Mouse (Mus musculus): ENCODE measurements around the gene Gba2. TPM values are rescaled to one million over a fixed set of nuclear protein-coding genes. Genes with fewer than 3 reads are reported as not detected.
"Not testable (repeated sequence)": the region's sequence is repeated elsewhere in the genome, so short reads cannot be mapped to it uniquely, and the experiment has no call there.

The Gba2 gene
- polyA plus RNA-seq, 1 experiment from 2014 or later = 25.0 TPM

DNA sequence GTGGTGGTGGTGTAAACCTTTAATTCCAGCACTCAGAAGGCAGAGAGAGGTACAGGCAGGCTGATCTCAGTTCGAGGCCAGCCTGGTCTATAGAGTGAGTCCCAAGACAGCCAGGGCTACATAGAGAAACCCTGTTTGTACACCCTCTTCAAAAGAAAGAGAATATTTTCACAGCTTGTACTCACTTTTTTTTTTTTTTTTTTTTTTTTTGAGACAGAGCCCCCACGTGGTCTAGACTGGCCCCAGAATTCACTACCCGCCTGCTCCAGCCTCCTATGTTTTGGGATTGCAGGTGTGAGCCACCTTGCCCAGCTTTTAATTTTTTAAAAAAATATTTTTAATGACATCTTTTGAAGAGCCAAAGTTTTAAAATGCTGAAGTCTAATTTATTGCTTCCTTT is 25.4 kb upstream of the Gba2 start:
- ATAC-seq (ENCODE audit: low FRiP score, low TSS enrichment) (no peak), DNase-seq (ENCODE audit: low spot score) (no peak)
- Histone ChIP-seq H3K9ac (ENCODE audit: low read length) (no peak overlapping the region), H3K27me3 (ENCODE audit: control insufficient read depth, insufficient read depth, low read length) (no peaks in the 10 kb centered on the region), H3K27ac (replicated peaks) (no peak overlapping the region), H3K4me2 (replicated peaks; ENCODE audit: low read depth) (no peak overlapping the region), H3K9me3 (ENCODE audit: control insufficient read depth, low read length) (no peaks in the 10 kb centered on the region), H3K4me3 (ENCODE audit: low read depth, low read length) (no peak overlapping the region), H3K36me3 (ENCODE audit: control insufficient read depth, insufficient read depth, low read length) (no peaks in the 10 kb centered on the region), H3K4me1 (replicated peaks; ENCODE audit: control insufficient read depth, insufficient read depth) (no peaks in the 10 kb centered on the region)
- whole genome bisulfite sequencing = 62% methylated on average over 3 of the region's 3 CpGs
- TF ChIP-seq EP300 (optimal IDR thresholded peaks at IDR 0.05) = no peak
- TF ChIP-seq CTCF (IDR thresholded peaks at IDR 0.05; ENCODE audit: low read depth) = no peak

DNA sequence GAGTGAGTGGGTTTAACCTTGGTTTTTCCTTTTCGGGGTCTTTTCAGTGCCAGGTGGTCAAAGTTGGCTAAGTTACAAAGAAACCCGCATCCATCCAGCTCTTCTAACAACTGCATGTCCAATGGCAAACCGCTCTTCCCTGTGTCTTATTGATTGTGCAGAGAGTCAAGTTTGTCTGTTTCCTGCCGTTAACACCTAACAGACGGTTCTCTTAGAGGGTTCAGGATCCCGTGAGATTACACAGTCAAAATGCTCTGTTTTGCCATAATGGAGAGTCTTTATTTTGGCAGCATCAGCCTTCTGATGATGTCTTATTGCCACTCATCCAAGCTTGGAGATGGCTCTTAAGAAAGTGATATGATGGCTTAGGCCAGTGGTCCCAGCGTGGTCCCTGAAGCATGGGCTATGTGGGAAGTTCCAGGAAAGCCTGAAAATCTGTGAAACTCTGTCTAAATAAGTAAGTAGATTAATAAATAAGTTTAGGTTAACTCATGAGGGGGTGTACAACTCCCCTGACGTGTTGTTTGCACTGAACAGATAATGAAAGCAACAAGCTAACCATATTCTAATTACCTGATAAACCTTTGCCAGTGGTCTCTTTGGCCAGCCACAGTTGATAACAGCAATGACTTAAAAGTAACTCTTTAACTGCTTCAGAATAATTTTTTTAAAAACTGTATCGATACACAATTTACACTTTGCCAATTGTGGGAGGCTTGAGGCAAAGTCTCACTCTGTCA is 21.7 kb upstream of the Gba2 start:
- no peak for TF ChIP-seq CTCF (IDR thresholded peaks at IDR 0.05; ENCODE audit: low read depth)
- TF ChIP-seq EP300 (optimal IDR thresholded peaks at IDR 0.05) = no peak
- ATAC-seq (ENCODE audit: low FRiP score, low TSS enrichment) = no peak
- Histone ChIP-seq H3K36me3 (ENCODE audit: control insufficient read depth, insufficient read depth, low read length) (no peaks in the 10 kb centered on the region), H3K4me2 (replicated peaks; ENCODE audit: low read depth) (no peak overlapping the region), H3K27ac (replicated peaks) (no peak overlapping the region), H3K9me3 (ENCODE audit: control insufficient read depth, low read length) (no peaks in the 10 kb centered on the region), H3K9ac (ENCODE audit: low read length) (no peak overlapping the region), H3K4me1 (replicated peaks; ENCODE audit: control insufficient read depth, insufficient read depth) (no peaks in the 10 kb centered on the region), H3K27me3 (ENCODE audit: control insufficient read depth, insufficient read depth, low read length) (no peaks in the 10 kb centered on the region), H3K4me3 (ENCODE audit: low read depth, low read length) (no peak overlapping the region)
- DNase-seq (ENCODE audit: low spot score) = no peak
- WGBS = 72% methylated on average over 9 of the region's 9 CpGs

DNA sequence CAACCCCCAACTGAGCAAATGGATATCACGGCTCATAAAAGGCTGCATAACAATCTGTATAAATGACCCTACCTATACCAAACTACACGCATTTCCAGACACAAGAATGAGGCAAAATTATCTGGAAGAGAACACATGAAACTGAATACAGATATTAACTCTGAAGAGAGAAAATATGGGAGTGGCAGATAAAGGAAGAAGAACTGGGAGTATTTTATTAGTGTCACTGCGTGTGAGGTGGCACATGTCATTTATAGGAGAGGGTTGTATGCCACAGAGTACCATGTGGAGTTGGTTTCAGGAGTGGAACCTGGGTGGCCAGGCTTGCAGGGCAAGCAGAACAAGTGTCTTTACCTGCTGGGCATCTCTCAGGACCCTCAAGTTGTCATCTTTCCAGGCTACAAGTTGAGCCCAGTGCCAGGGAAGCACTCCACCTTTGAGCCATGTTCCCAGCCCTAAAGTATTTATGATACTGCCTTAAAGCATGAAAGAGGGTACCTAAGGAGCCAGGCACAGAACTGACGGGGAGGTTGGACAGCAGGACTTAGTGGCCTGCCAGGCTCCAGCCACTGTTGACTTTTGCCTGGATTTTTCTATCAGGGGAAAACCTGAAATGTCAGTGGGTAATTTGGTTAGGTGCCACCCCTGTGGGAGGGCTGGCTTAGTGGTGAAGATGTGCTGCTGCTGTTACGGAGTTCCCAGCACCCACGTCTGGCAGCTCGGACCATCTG is 20.1 kb upstream of the Gba2 start:
- Histone ChIP-seq H3K4me3 (ENCODE audit: low read depth, low read length) (no peak overlapping the region), H3K27ac (replicated peaks) (no peak overlapping the region), H3K9ac (ENCODE audit: low read length) (no peak overlapping the region), H3K36me3 (ENCODE audit: control insufficient read depth, insufficient read depth, low read length) (no peaks in the 10 kb centered on the region), H3K4me2 (replicated peaks; ENCODE audit: low read depth) (no peak overlapping the region), H3K9me3 (ENCODE audit: control insufficient read depth, low read length) (no peaks in the 10 kb centered on the region), H3K4me1 (replicated peaks; ENCODE audit: control insufficient read depth, insufficient read depth) (no peaks in the 10 kb centered on the region), H3K27me3 (ENCODE audit: control insufficient read depth, insufficient read depth, low read length) (no peaks in the 10 kb centered on the region)
- no peak for ATAC-seq (ENCODE audit: low FRiP score, low TSS enrichment)
- 71% methylated on average over 7 of the region's 7 CpGs for WGBS
- TF ChIP-seq CTCF (IDR thresholded peaks at IDR 0.05; ENCODE audit: low read depth) (no peak), EP300 (optimal IDR thresholded peaks at IDR 0.05) (no peak)
- no peak for DNase-seq (ENCODE audit: low spot score)

DNA sequence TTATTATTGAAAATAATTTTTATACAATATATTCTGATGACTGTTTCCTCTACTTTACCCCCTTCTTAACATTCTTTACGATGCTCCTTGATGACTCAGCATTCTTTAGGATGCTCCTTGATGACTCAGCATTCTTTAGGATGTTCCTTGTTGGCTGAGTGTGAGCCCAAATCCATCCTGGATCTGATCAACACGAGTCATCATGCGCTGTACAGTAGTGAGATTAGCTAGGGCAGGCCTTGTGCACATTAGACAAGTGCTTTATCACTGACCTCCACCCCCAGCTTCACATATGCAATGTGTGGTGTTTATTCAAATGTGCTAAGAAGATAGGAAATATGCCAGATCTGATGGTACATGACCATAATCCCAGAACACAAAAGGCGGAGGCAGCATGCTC is 19.5 kb upstream of the Gba2 start:
- no peak overlapping the region for H3K4me3 ChIP-seq (ENCODE audit: low read depth, low read length)
- H3K27ac ChIP-seq (replicated peaks) = no peak overlapping the region
- no peaks in the 10 kb centered on the region for H3K36me3 ChIP-seq (ENCODE audit: control insufficient read depth, insufficient read depth, low read length)
- H3K9ac ChIP-seq (ENCODE audit: low read length) = no peak overlapping the region
- ATAC-seq (ENCODE audit: low FRiP score, low TSS enrichment) (no peak), DNase-seq (ENCODE audit: low spot score) (no peak)
- H3K4me1 ChIP-seq (replicated peaks; ENCODE audit: control insufficient read depth, insufficient read depth) = no peaks in the 10 kb centered on the region
- H3K27me3 ChIP-seq (ENCODE audit: control insufficient read depth, insufficient read depth, low read length) = no peaks in the 10 kb centered on the region
- TF ChIP-seq EP300 (optimal IDR thresholded peaks at IDR 0.05) (no peak), CTCF (IDR thresholded peaks at IDR 0.05; ENCODE audit: low read depth) (no peak)
- WGBS = 72% methylated on average over 4 of the region's 4 CpGs
- no peaks in the 10 kb centered on the region for H3K9me3 ChIP-seq (ENCODE audit: control insufficient read depth, low read length)
- H3K4me2 ChIP-seq (replicated peaks; ENCODE audit: low read depth) = no peak overlapping the region

DNA sequence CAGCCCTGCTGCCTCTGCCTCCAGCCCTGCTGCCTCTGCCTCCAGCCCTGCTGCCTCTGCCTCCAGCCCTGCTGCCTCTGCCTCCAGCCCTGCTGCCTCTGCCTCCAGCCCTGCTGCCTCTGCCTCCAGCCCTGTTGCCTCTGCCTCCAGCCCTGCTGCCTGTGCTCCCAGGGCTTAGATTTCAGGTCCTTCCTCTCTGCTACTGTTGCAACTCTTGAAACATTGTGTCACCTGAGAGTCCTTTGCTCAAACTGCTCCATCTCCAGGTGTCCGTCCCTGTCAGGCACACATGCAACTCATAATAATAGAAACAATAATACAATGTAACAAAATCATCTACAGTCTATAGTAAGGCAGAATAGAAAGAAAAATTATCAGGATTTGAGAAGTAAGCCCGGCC is 17.9 kb upstream of the Gba2 start:
- not testable (repeated sequence) for H3K4me3 ChIP-seq (ENCODE audit: low read depth, low read length); H3K9me3 ChIP-seq (ENCODE audit: control insufficient read depth, low read length); DNase-seq (ENCODE audit: low spot score); H3K4me2 ChIP-seq (replicated peaks; ENCODE audit: low read depth); ATAC-seq (ENCODE audit: low FRiP score, low TSS enrichment); H3K27me3 ChIP-seq (ENCODE audit: control insufficient read depth, insufficient read depth, low read length); H3K4me1 ChIP-seq (replicated peaks; ENCODE audit: control insufficient read depth, insufficient read depth); H3K27ac ChIP-seq (replicated peaks); H3K36me3 ChIP-seq (ENCODE audit: control insufficient read depth, insufficient read depth, low read length); H3K9ac ChIP-seq (ENCODE audit: low read length)
- 74% methylated on average over 2 of the region's 2 CpGs for WGBS

DNA sequence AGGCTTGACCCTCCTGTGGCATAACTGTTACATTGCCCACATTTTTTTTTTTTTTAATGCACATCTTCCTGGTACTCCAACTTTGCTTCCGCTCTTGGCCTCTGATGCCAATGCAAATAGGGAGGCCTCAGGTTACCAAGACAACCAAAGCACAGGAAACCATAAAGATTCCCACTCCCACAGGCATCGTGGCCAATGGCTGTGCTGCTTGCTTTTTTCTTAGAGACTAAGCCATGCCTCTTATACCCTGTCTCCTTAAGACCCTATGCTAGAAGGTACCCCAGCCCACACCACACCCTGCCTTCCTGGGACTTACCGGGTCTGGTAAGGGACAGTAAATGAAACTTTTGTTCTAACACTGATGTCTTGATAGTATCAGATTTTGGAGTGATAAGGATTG is 14.8 kb upstream of the Gba2 start:
- Histone ChIP-seq H3K27me3 (ENCODE audit: control insufficient read depth, insufficient read depth, low read length) (no peaks in the 10 kb centered on the region), H3K4me3 (ENCODE audit: low read depth, low read length) (no peak overlapping the region), H3K9me3 (ENCODE audit: control insufficient read depth, low read length) (no peaks in the 10 kb centered on the region), H3K9ac (ENCODE audit: low read length) (no peak overlapping the region), H3K27ac (replicated peaks) (no peak overlapping the region), H3K4me2 (replicated peaks; ENCODE audit: low read depth) (no peak overlapping the region), H3K4me1 (replicated peaks; ENCODE audit: control insufficient read depth, insufficient read depth) (no peaks in the 10 kb centered on the region), H3K36me3 (ENCODE audit: control insufficient read depth, insufficient read depth, low read length) (no peaks in the 10 kb centered on the region)
- ATAC-seq (ENCODE audit: low FRiP score, low TSS enrichment) (no peak), DNase-seq (ENCODE audit: low spot score) (peak; percentile 8)
- TF ChIP-seq CTCF (IDR thresholded peaks at IDR 0.05; ENCODE audit: low read depth) (no peak), EP300 (optimal IDR thresholded peaks at IDR 0.05) (no peak)
- 45% methylated on average over 3 of the region's 3 CpGs for WGBS

Measured in stomach, postnatal 0 days (tissue).